Mouse (Mus musculus) forebrain, embryonic 14.5 days (tissue): ENCODE data around the gene Hoxa11. TPM values are rescaled to one million over a fixed set of nuclear protein-coding genes. Genes with fewer than 3 reads are reported as not detected.

Experiments
- ATAC-seq: fragments of 200-750 bp; cut with Nextera tagmentation; 2 replicates; pipeline ENCODE4 v1.8.0; 2017; ENCODE audit warnings: mild to moderate bottlenecking, moderate library complexity
- DNase-seq: peaks from one replicate; pipeline ENCODE4 v3.0.0-alpha.2; 2015; ENCODE audit warnings: low spot score
- H3K27ac ChIP-seq: fragments of 300-500 bp; sonication (generic); 2 replicates; pipeline ENCODE4 v1.5.1; 2014; ENCODE audit warnings: low read depth, mild to moderate bottlenecking, control low read depth, low read length, moderate library complexity
- H3K27me3 ChIP-seq: fragments of 300-500 bp; sonication (generic); replicated peaks from 2 replicates; pipeline ENCODE4 v1.6.1; 2014; ENCODE audit warnings: low read length, control low read depth, mixed read lengths; ENCODE audit not compliant: control insufficient read depth, insufficient read depth
- H3K36me3 ChIP-seq: fragments of 300-500 bp; sonication (generic); 2 replicates; pipeline ENCODE4 v1.6.1; 2014; ENCODE audit warnings: low read length, control low read depth; ENCODE audit not compliant: control insufficient read depth, insufficient read depth
- H3K4me1 ChIP-seq: fragments of 300-500 bp; sonication (generic); 2 replicates; pipeline ENCODE4 v1.6.1; 2014; ENCODE audit warnings: antibody characterized with exemption, low read length, control low read depth; ENCODE audit not compliant: control insufficient read depth, insufficient read depth
- H3K4me2 ChIP-seq: fragments of 300-500 bp; sonication (generic); 2 replicates; pipeline ENCODE4 v1.6.1; 2014; ENCODE audit warnings: mild to moderate bottlenecking, control low read depth, low read length
- H3K4me3 ChIP-seq: fragments of 300-500 bp; sonication (generic); 2 replicates; pipeline ENCODE4 v1.5.1; 2014; ENCODE audit warnings: low read depth, low read length, control low read depth
- H3K9ac ChIP-seq: fragments of 300-500 bp; sonication (generic); 2 replicates; pipeline ENCODE4 v1.6.1; 2014; ENCODE audit warnings: mild to moderate bottlenecking, low read length, control low read depth, moderate library complexity
- H3K9me3 ChIP-seq: fragments of 300-500 bp; sonication (generic); replicated peaks from 2 replicates; pipeline ENCODE4 v1.6.1; 2016; ENCODE audit warnings: low read length, control low read depth, mixed read lengths; ENCODE audit not compliant: control insufficient read depth
- WGBS: fragments of 180-500 bp; shearing (Covaris S2); extraction: QIAGEN DNeasy Blood & Tissue Kit; methylation state at CpG from one replicate; pipeline ENCODE4 v1.1.7; 2014; 5-methylcytosine and 5-hydroxymethylcytosine counted together
- polyA plus RNA-seq: library from polyadenylated mRNA; unstranded; fragments of >200 nt; fragmentation: Nextera tagmentation; extraction: Ambion mirVana; gene quantifications from 2 replicates; pipeline ENCODE4 v1.2.1, GENCODE M21; 2014

Gene Hoxa11
- polyA plus RNA-seq, 1 experiment from 2014 or later = not detected

DNA sequence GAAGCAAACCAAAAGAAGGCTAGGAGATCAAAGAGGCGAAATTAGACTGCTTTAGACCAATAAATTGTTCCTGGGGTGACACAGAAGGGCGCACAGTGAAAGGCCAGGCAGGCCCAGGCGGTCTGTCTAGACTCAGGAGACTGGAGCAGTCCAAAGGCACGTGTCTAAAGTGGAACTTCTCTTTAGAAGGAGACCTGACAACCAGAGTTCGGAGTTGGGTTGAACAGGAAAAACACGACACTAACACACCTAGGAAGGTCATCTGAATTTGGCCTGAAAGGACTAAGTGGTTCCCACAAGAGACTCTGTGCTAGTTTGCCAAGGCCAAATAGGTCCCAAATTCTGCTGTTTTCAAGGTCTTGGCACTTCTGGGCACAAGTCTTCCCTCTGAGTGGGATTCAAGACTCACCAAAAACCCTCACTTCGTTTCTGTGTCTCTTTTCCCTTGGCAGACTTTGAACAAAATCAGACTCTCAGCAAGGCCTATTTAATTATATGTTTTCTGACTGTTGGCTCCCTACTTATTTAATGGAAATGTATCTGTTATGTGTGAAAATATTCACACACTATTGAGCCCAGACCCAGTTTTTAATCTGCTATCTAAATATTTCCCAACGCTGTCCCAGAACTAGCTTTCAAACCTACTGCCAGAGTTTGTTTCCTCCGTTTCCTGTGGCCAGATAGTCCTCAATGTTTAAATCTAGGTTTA, 26.2 kb downstream of the Hoxa11 start:
- H3K4me1 ChIP-seq = peaks cover 9% of the 10 kb centered on the region
- no peak overlapping the region for H3K27ac ChIP-seq
- WGBS = 16% methylated on average over 9 of the region's 9 CpGs
- H3K4me3 ChIP-seq = no peak overlapping the region
- DNase-seq = no peak
- no peak overlapping the region for H3K9ac ChIP-seq
- no peaks in the 10 kb centered on the region for H3K9me3 ChIP-seq
- no peak overlapping the region for H3K4me2 ChIP-seq
- ATAC-seq = no peak
- no peaks in the 10 kb centered on the region for H3K36me3 ChIP-seq
- peaks cover 100% of the 10 kb centered on the region for H3K27me3 ChIP-seq

DNA sequence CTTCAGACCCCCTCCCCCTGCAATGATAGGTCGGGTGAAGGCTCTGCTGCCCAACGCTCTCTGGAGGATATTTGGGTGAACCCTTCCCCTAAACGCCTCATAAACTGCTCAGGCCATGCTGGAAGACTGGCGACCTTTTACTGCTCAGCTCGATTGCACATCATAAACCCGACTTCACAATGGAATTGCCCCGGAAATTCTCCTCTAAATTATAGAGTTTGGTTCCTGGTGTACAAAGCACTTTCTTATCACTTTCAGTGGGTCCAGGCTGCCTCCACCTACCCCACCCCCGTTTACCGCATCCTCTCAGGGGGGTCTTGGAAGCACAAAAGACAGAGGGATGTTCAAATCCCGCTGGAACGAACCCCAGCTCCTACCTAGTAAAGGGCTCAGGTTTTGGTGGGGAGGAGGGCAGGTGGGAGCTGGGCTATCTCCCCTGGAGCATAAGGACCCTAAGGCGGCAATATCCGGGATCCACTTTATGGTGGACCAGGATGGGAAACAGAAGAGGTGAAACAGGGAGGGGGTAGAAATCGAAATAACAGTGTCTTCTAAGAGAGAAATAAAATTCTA, 26.9 kb downstream of the Hoxa11 start:
- H3K9me3 ChIP-seq = no peaks in the 10 kb centered on the region
- H3K4me2 ChIP-seq = no peak overlapping the region
- ATAC-seq = no peak
- H3K4me3 ChIP-seq = no peak overlapping the region
- H3K9ac ChIP-seq = no peak overlapping the region
- H3K4me1 ChIP-seq = peaks cover 9% of the 10 kb centered on the region
- H3K27ac ChIP-seq = no peak overlapping the region
- no peaks in the 10 kb centered on the region for H3K36me3 ChIP-seq
- no peak for DNase-seq
- 6% methylated on average over 14 of the region's 14 CpGs for WGBS
- peaks cover 100% of the 10 kb centered on the region for H3K27me3 ChIP-seq

DNA sequence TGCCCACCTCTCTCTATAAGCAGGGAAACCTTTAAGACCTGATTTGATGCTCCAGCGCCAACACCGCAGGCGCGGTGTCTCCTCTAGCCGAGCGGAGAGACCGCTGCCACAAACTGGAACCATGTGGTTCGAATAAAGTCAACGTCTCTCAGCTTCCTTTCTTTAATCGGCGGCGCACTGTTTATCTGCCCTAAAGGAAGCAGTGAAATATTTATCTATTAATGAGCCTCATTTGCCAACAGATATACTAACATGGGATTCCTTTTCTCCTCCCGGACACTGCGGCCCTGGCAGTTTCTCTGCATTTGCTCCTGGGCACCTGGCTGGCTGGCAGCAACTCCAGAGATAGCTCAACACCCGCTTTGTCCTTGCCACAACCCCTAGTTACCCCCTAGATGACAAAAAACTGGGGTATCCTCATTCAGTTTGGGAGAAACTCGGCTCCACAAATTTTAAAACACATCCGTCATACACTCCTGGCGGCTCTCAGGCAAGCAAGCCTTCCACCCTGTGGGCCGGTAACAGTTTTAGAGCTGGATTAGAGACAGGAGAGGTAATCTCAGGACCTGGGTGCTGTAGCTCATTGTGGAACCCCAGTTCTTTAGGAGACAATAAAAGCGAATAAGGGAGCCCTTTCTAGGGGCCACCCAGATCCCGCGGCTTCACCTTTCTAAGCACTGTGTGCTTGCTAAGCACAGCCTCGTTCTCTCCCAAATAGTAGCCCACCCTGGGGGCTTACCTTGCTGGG, 27.5 kb downstream of the Hoxa11 start:
- H3K27me3 ChIP-seq = peaks cover 100% of the 10 kb centered on the region
- no peaks in the 10 kb centered on the region for H3K36me3 ChIP-seq
- H3K4me3 ChIP-seq = no peak overlapping the region
- H3K27ac ChIP-seq = no peak overlapping the region
- ATAC-seq (no peak), DNase-seq (no peak)
- no peak overlapping the region for H3K4me2 ChIP-seq
- 2% methylated on average over 23 of the region's 23 CpGs for WGBS
- peaks cover 9% of the 10 kb centered on the region for H3K4me1 ChIP-seq
- H3K9ac ChIP-seq = no peak overlapping the region
- H3K9me3 ChIP-seq = no peaks in the 10 kb centered on the region

DNA sequence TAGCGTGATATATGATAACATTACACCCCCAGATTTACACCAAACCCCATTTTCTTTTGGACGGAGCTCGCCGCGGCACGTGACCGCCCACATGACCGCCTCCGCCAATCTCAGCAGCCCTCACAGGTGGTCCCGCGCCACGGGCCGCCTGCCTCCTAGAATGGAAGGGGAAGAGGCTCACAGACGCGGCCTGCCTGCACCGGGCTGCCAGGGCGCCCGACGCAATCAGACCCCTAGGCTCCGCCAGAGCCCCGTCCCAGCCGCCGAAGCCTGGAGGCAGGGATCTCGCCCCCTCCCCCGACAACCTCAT, 28.2 kb downstream of the Hoxa11 start:
- whole genome bisulfite sequencing = under 1% methylated on average over 24 of the region's 25 CpGs
- Histone ChIP-seq H3K9ac (no peak overlapping the region), H3K36me3 (no peaks in the 10 kb centered on the region), H3K9me3 (no peaks in the 10 kb centered on the region), H3K4me3 (peak overlapping the region; percentile 15), H3K4me2 (peak overlapping the region; percentile 45), H3K27me3 (peaks cover 100% of the 10 kb centered on the region), H3K4me1 (peaks cover 9% of the 10 kb centered on the region), H3K27ac (no peak overlapping the region)
- DNase-seq (no peak), ATAC-seq (peak; percentile 57)

DNA sequence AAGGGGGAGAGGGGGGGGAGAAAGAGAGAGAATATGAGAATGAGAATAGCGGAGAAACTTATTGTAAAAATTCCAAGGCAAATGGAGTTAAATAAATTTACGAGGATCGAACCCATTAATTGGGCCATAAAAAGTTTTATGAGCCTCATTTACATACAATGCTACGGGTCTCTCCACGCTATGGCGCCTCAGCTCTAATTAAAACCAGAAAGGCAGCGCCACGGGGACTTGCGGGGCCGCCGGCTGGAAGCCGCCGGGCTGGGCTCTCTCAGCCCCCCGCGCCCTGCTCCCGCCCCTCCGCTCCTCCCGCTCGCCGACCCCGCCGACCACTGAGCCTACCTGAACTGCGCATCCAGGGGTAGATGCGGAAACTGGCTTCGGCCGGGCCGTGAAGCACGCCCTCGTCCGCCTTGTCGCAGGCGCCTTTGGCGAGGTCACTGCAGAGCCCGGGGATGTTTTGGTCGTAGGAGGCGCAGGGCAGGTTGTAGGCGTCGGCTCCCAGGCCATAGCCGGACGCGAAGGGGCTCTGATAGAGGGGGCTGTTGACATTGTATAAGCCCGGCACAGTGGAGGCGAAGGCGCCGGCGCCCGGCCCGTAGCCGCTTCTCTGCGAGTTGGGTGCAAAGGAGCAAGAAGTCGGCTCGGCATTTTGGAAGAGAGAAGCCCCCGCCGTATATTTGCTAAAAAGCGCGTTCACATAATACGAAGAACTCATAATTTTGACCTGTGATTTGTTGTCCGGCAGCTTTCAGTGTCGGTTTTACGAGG, 28.7 kb downstream of the Hoxa11 start:
- H3K9ac ChIP-seq = no peak overlapping the region
- no peaks in the 10 kb centered on the region for H3K36me3 ChIP-seq
- peaks cover 100% of the 10 kb centered on the region for H3K27me3 ChIP-seq
- ATAC-seq = no peak
- H3K27ac ChIP-seq = no peak overlapping the region
- H3K4me1 ChIP-seq = peaks cover 9% of the 10 kb centered on the region
- 2% methylated on average over 60 of the region's 60 CpGs for WGBS
- no peak for DNase-seq
- H3K4me3 ChIP-seq = peak overlapping the region; percentile 15
- H3K9me3 ChIP-seq = no peaks in the 10 kb centered on the region
- peak overlapping the region; percentile 45 for H3K4me2 ChIP-seq

DNA sequence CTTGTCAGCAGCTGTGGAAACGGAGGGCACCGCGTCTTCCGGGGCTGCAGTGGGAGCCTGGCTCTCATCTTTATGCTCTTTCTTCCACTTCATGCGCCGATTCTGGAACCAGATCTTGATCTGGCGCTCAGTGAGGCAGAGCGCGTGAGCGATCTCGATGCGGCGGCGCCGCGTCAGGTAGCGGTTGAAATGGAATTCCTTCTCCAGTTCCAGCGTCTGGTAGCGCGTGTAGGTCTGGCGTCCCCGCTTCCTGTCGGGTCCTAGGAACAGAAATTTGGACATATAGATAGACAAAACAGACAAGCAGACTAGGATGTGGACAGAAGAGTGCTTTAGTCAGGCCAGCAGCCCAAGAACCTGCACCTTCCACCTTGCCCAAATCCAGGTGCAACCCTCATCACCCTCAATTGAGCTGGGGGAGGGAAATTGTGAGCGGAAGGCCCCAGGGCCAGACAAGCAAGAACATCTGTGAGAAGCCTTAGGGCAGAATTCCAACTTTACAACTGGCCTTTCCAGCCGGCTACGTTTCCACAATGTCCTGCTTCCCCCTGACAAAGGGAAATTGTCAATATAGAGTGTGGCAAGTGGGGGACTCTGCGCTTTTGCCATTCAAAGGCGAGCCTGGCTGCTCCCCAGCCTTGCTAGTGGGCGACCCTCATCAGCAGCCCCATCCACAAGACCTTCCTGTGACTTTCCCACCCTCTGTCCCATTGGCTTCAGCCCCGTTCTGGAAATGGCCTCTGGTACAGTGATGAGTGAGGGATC, 29.7 kb downstream of the Hoxa11 start:
- H3K4me3 ChIP-seq = no peak overlapping the region
- no peaks in the 10 kb centered on the region for H3K9me3 ChIP-seq
- 2% methylated on average over 30 of the region's 30 CpGs for WGBS
- no peak overlapping the region for H3K4me2 ChIP-seq
- DNase-seq = no peak
- H3K27me3 ChIP-seq = peaks cover 100% of the 10 kb centered on the region
- ATAC-seq = no peak
- no peak overlapping the region for H3K27ac ChIP-seq
- peaks cover 6% of the 10 kb centered on the region; the same call in 1 of the 2 replicates for H3K4me1 ChIP-seq
- H3K36me3 ChIP-seq = no peaks in the 10 kb centered on the region
- no peak overlapping the region for H3K9ac ChIP-seq

DNA sequence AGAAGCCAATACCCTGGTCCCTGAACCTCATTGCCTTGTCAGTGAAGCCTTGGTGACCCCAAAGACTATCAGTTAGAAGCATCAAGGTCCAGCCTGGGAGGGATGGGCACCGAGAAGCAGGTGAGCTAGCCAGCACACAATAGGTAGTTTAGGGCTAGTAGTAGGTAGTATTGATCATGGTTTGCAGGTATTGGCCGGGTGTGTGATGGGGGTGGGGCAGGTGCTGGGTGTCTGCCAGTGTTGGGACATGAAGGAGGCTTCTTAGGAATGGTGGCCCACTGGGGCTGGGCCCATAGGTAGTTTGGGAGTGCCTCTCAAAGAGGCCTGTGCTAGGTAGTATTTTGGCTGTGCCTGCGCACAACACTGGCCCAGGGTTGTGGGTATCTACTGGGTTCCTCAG, 30.5 kb downstream of the Hoxa11 start:
- no peak overlapping the region for H3K9ac ChIP-seq
- H3K27me3 ChIP-seq = peaks cover 98% of the 10 kb centered on the region
- DNase-seq (no peak), ATAC-seq (no peak)
- H3K9me3 ChIP-seq = no peaks in the 10 kb centered on the region
- H3K4me2 ChIP-seq = no peak overlapping the region
- WGBS = 12% methylated on average over 3 of the region's 3 CpGs
- H3K4me3 ChIP-seq = no peak overlapping the region
- no peaks in the 10 kb centered on the region for H3K36me3 ChIP-seq
- H3K4me1 ChIP-seq = peaks cover 6% of the 10 kb centered on the region; the same call in 1 of the 2 replicates
- H3K27ac ChIP-seq = no peak overlapping the region

DNA sequence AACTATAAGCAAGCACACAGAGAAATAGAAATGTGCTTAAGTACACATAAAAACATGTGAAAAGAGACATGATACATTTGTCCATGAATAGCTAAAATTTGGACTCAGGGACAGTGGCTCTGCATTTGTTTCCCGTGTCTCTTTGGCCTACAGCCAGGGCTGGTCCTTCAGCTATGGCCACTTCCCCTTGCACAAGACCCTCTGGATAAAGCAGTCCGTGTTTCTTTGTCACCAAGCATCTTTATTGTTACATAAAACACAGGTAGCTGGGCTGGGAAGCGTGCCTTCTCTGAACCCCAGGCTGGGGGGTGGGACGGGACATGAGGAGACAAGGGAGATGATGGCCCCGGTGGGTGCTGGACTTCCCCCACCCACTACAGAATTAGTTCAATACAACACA, 31.3 kb downstream of the Hoxa11 start:
- Histone ChIP-seq H3K9me3 (no peaks in the 10 kb centered on the region), H3K27ac (no peak overlapping the region), H3K4me1 (peaks cover 6% of the 10 kb centered on the region; the same call in 1 of the 2 replicates), H3K4me3 (no peak overlapping the region), H3K9ac (no peak overlapping the region), H3K27me3 (peaks cover 98% of the 10 kb centered on the region), H3K4me2 (no peak overlapping the region), H3K36me3 (no peaks in the 10 kb centered on the region)
- ATAC-seq (no peak), DNase-seq (no peak)
- 9% methylated on average over 5 of the region's 5 CpGs for WGBS
